Mouse (Mus musculus): ENCODE results near the gene Mrpl51. TPM values are rescaled to one million over a fixed set of nuclear protein-coding genes. Genes with fewer than 3 reads are reported as not detected.

The Mrpl51 gene
- polyA plus RNA-seq, 1 experiment from 2014 or later: 148 TPM

- Histone ChIP-seq H3K9me3 (no peaks in the 10 kb centered on the region), H3K27ac (replicated peaks) (no peak overlapping the region), H3K9ac (no peak overlapping the region), H3K4me1 (replicated peaks) (peaks cover 3% of the 10 kb centered on the region), H3K36me3 (peaks cover 88% of the 10 kb centered on the region), H3K27me3 (no peaks in the 10 kb centered on the region), H3K4me3 (no peak overlapping the region), H3K4me2 (no peak overlapping the region)
- ATAC-seq (ENCODE audit: low FRiP score, low read depth): no peak
- WGBS: 87% methylated on average over 2 of the region's 2 CpGs
Observed at GRCm38 (mm10) chr6:125172474-125172873, 19.1 kb upstream of the Mrpl51 start.

GRCm38 (mm10) chr6:125173256-125173655 lies 18.3 kb upstream of the Mrpl51 start:
- H3K4me2 ChIP-seq: no peak overlapping the region
- H3K4me1 ChIP-seq (replicated peaks): no peaks in the 10 kb centered on the region
- H3K4me3 ChIP-seq: no peak overlapping the region
- peaks cover 93% of the 10 kb centered on the region for H3K36me3 ChIP-seq
- H3K9me3 ChIP-seq: no peaks in the 10 kb centered on the region
- no peak overlapping the region for H3K27ac ChIP-seq (replicated peaks)
- ATAC-seq (ENCODE audit: low FRiP score, low read depth): no peak
- no peaks in the 10 kb centered on the region for H3K27me3 ChIP-seq
- H3K9ac ChIP-seq: no peak overlapping the region
- 95% methylated on average over 7 of the region's 7 CpGs for WGBS

- Histone ChIP-seq H3K27me3 (no peaks in the 10 kb centered on the region), H3K9ac (no peak overlapping the region), H3K27ac (replicated peaks) (no peak overlapping the region), H3K9me3 (no peaks in the 10 kb centered on the region), H3K4me3 (no peak overlapping the region), H3K4me2 (no peak overlapping the region), H3K4me1 (replicated peaks) (no peaks in the 10 kb centered on the region), H3K36me3 (peaks cover 90% of the 10 kb centered on the region)
- 96% methylated on average over 5 of the region's 5 CpGs for WGBS
- ATAC-seq (ENCODE audit: low FRiP score, low read depth): no peak
Observed at GRCm38 (mm10) chr6:125175469-125175868, 16.1 kb upstream of the Mrpl51 start.

GRCm38 (mm10) chr6:125179601-125180000 lies 12.0 kb upstream of the Mrpl51 start:
- Histone ChIP-seq H3K4me1 (replicated peaks) (no peaks in the 10 kb centered on the region), H3K4me3 (no peak overlapping the region), H3K27me3 (no peaks in the 10 kb centered on the region), H3K4me2 (no peak overlapping the region), H3K9ac (no peak overlapping the region), H3K36me3 (peaks cover 86% of the 10 kb centered on the region), H3K27ac (replicated peaks) (no peak overlapping the region), H3K9me3 (no peaks in the 10 kb centered on the region)
- 93% methylated on average over 7 of the region's 7 CpGs for WGBS
- no peak for ATAC-seq (ENCODE audit: low FRiP score, low read depth)

- H3K4me1 ChIP-seq (replicated peaks): no peaks in the 10 kb centered on the region
- ATAC-seq (ENCODE audit: low FRiP score, low read depth): no peak
- WGBS: 65% methylated on average over 5 of the region's 5 CpGs
Observed at GRCm38 (mm10) chr6:125182133-125182532, 9.5 kb upstream of the Mrpl51 start.

GRCm38 (mm10) chr6:125186203-125186602 lies 5.4 kb upstream of the Mrpl51 start:
- 96% methylated on average over 10 of the region's 10 CpGs for WGBS
- Histone ChIP-seq H3K4me3 (no peak overlapping the region), H3K9ac (no peak overlapping the region), H3K27ac (replicated peaks) (no peak overlapping the region), H3K4me1 (replicated peaks) (peaks cover 10% of the 10 kb centered on the region), H3K36me3 (peaks cover 57% of the 10 kb centered on the region), H3K27me3 (no peaks in the 10 kb centered on the region), H3K9me3 (no peaks in the 10 kb centered on the region), H3K4me2 (no peak overlapping the region)
- no peak for ATAC-seq (ENCODE audit: low FRiP score, low read depth)

More at GRCm38 (mm10) chr6:125182133-125182532, 9.5 kb upstream of the Mrpl51 start:
- H3K27me3 ChIP-seq: no peaks in the 10 kb centered on the region
- H3K9me3 ChIP-seq: no peaks in the 10 kb centered on the region
- no peak overlapping the region for H3K27ac ChIP-seq (replicated peaks)
- H3K36me3 ChIP-seq: peaks cover 81% of the 10 kb centered on the region
- no peak overlapping the region for H3K4me3 ChIP-seq
- H3K4me2 ChIP-seq: no peak overlapping the region
- no peak overlapping the region for H3K9ac ChIP-seq

GRCm38 (mm10) chr6:125190816-125191215 lies 785 bp upstream of the Mrpl51 start:
- Histone ChIP-seq H3K36me3 (peaks cover 35% of the 10 kb centered on the region), H3K4me3 (peak overlapping the region; percentile 80), H3K27me3 (no peaks in the 10 kb centered on the region), H3K9ac (peak overlapping the region; percentile 74), H3K9me3 (no peaks in the 10 kb centered on the region), H3K4me2 (peak overlapping the region; percentile 94), H3K4me1 (replicated peaks) (peaks cover 23% of the 10 kb centered on the region), H3K27ac (replicated peaks) (peak overlapping the region; percentile 100)
- no peak for ATAC-seq (ENCODE audit: low FRiP score, low read depth)

- Histone ChIP-seq H3K4me1 (replicated peaks) (peaks cover 23% of the 10 kb centered on the region), H3K4me2 (peak overlapping the region; percentile 94), H3K27ac (replicated peaks) (peak overlapping the region; percentile 100), H3K9me3 (no peaks in the 10 kb centered on the region), H3K36me3 (peaks cover 30% of the 10 kb centered on the region), H3K9ac (peak overlapping the region; percentile 90), H3K27me3 (no peaks in the 10 kb centered on the region), H3K4me3 (peak overlapping the region; percentile 80)
- ATAC-seq (ENCODE audit: low FRiP score, low read depth): peak; percentile 94
- under 1% methylated on average over 34 of the region's 34 CpGs for WGBS
Observed at GRCm38 (mm10) chr6:125192016-125192714, 564 bp downstream of the Mrpl51 start.

GRCm38 (mm10) chr6:125192841-125193240 lies 1.2 kb downstream of the Mrpl51 start:
- 43% methylated on average over 5 of the region's 5 CpGs for WGBS

GRCm38 (mm10) chr6:125193390-125193789 lies 1.8 kb downstream of the Mrpl51 start:
- peaks cover 22% of the 10 kb centered on the region for H3K36me3 ChIP-seq
- H3K27ac ChIP-seq (replicated peaks): no peak overlapping the region
- H3K4me3 ChIP-seq: no peak overlapping the region
- peaks cover 23% of the 10 kb centered on the region for H3K4me1 ChIP-seq (replicated peaks)
- H3K27me3 ChIP-seq: no peaks in the 10 kb centered on the region
- no peaks in the 10 kb centered on the region for H3K9me3 ChIP-seq
- ATAC-seq (ENCODE audit: low FRiP score, low read depth): no peak
- WGBS: 83% methylated on average over 7 of the region's 7 CpGs
- H3K4me2 ChIP-seq: peak overlapping the region; percentile 94; the same call in 1 of the 2 replicates
- no peak overlapping the region for H3K9ac ChIP-seq

More at GRCm38 (mm10) chr6:125192841-125193240, 1.2 kb downstream of the Mrpl51 start:
- Histone ChIP-seq H3K36me3 (peaks cover 26% of the 10 kb centered on the region), H3K4me3 (peak overlapping the region; percentile 80), H3K27ac (replicated peaks) (peak overlapping the region; percentile 100; the same call in 1 of the 2 replicates), H3K4me1 (replicated peaks) (peaks cover 23% of the 10 kb centered on the region), H3K9me3 (no peaks in the 10 kb centered on the region), H3K4me2 (peak overlapping the region; percentile 94), H3K27me3 (no peaks in the 10 kb centered on the region), H3K9ac (peak overlapping the region; percentile 90)
- ATAC-seq (ENCODE audit: low FRiP score, low read depth): no peak

- Histone ChIP-seq H3K4me3 (no peak overlapping the region), H3K27ac (replicated peaks) (no peak overlapping the region), H3K36me3 (peaks cover 16% of the 10 kb centered on the region), H3K4me2 (no peak overlapping the region), H3K27me3 (no peaks in the 10 kb centered on the region), H3K9ac (no peak overlapping the region), H3K9me3 (no peaks in the 10 kb centered on the region), H3K4me1 (replicated peaks) (peaks cover 17% of the 10 kb centered on the region)
- 25% methylated on average over 1 of the region's 1 CpGs for WGBS
- ATAC-seq (ENCODE audit: low FRiP score, low read depth): no peak
Observed at GRCm38 (mm10) chr6:125195541-125196075, 4.0 kb downstream of the Mrpl51 start.

GRCm38 (mm10) chr6:125196301-125196700 lies 4.7 kb downstream of the Mrpl51 start:
- Histone ChIP-seq H3K4me3 (no peak overlapping the region), H3K27ac (replicated peaks) (no peak overlapping the region), H3K4me2 (no peak overlapping the region), H3K27me3 (no peaks in the 10 kb centered on the region), H3K9ac (no peak overlapping the region), H3K4me1 (replicated peaks) (peaks cover 13% of the 10 kb centered on the region), H3K36me3 (peaks cover 16% of the 10 kb centered on the region), H3K9me3 (no peaks in the 10 kb centered on the region)
- WGBS: 52% methylated on average over 3 of the region's 3 CpGs
- no peak for ATAC-seq (ENCODE audit: low FRiP score, low read depth)
